Mouse (Mus musculus) megakaryocyte, embryonic 14.5 days (primary cell): Measurements from ENCODE around the gene Myo1a. TPM values are rescaled to one million over a fixed set of nuclear protein-coding genes. Genes with fewer than 3 reads are reported as not detected.
"Not testable (repeated sequence)": the region's sequence is repeated elsewhere in the genome, so short reads cannot be mapped to it uniquely, and the experiment has no call there.

ENCODE experiments used
- H3K27me3 ChIP-seq: replicated peaks from 2 replicates; pipeline ENCODE3; 2012; ENCODE audit warnings: inconsistent platforms
- H3K36me3 ChIP-seq: replicated peaks from 2 replicates; pipeline ENCODE3; 2012; ENCODE audit warnings: low read length, inconsistent platforms, mixed read lengths
- H3K4me1 ChIP-seq: 2 replicates; pipeline ENCODE4 v1.6.1; 2012; ENCODE audit warnings: inconsistent platforms
- H3K4me3 ChIP-seq: replicated peaks from 2 replicates; pipeline ENCODE3; 2012; ENCODE audit warnings: moderate library complexity, mild to moderate bottlenecking, inconsistent platforms
- H3K9me3 ChIP-seq: 2 replicates; pipeline ENCODE4 v1.6.1; 2012; ENCODE audit warnings: inconsistent platforms
- FLI1 ChIP-seq: IDR thresholded peaks from 2 replicates; pipeline ENCODE4 v1.6.1; 2012; ENCODE audit warnings: low read length, inconsistent platforms, mixed read lengths
- GATA1 ChIP-seq: IDR thresholded peaks from 3 replicates; pipeline ENCODE4 v1.6.1; 2012; ENCODE audit warnings: mixed read lengths, low read length, inconsistent platforms, borderline replicate concordance
- polyA plus RNA-seq: library from polyadenylated mRNA; stranded (reverse); fragments of >175 nt; gene quantifications from 2 replicates; pipeline ENCODE4 v1.2.3, GENCODE M21; 2012; ENCODE audit warnings: low replicate concordance; ENCODE audit not compliant: insufficient read depth

Gene Myo1a
- polyA plus RNA-seq, 1 experiment, result 0.04 TPM

DNA sequence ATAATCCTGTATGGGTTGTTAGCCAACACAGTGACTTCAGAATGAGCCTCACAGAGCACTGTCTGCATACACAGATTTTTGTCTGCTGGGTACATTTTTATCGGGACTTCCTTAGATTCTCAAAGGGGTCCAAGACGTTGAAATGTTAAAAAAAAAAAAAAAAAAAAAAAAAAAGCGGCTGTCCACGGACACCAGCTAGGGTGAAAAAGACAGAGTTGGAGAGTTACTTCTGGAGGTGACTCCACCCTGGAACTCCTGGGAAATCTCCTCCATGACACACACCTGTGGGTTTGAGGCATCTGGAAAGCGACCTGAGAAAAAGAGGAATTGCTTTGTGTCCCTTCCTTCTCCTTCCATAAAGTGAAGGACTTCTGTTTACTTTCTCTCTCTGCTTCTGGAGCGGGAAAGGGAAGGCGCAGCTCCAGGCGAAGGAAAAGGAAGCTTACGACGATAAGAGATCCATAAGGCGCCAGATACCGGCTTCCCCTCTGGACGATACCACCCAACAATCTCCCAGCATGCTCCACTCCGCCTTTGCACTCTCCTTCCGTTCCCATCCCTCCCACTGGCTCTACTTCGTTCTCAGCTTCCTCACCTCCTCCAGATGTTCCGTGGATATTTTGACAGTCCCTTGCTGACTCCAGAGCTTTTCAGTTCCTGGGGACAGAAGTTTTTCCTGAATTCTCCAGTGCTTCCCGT is 50.9 kb downstream of the Myo1a start:
- Histone ChIP-seq H3K36me3 (no peaks in the 10 kb centered on the region), H3K4me1 (peaks cover 36% of the 10 kb centered on the region), H3K4me3 (peak overlapping the region; percentile 47), H3K9me3 (peaks cover 20% of the 10 kb centered on the region), H3K27me3 (peaks cover 10% of the 10 kb centered on the region)
- no peak for TF ChIP-seq GATA1

DNA sequence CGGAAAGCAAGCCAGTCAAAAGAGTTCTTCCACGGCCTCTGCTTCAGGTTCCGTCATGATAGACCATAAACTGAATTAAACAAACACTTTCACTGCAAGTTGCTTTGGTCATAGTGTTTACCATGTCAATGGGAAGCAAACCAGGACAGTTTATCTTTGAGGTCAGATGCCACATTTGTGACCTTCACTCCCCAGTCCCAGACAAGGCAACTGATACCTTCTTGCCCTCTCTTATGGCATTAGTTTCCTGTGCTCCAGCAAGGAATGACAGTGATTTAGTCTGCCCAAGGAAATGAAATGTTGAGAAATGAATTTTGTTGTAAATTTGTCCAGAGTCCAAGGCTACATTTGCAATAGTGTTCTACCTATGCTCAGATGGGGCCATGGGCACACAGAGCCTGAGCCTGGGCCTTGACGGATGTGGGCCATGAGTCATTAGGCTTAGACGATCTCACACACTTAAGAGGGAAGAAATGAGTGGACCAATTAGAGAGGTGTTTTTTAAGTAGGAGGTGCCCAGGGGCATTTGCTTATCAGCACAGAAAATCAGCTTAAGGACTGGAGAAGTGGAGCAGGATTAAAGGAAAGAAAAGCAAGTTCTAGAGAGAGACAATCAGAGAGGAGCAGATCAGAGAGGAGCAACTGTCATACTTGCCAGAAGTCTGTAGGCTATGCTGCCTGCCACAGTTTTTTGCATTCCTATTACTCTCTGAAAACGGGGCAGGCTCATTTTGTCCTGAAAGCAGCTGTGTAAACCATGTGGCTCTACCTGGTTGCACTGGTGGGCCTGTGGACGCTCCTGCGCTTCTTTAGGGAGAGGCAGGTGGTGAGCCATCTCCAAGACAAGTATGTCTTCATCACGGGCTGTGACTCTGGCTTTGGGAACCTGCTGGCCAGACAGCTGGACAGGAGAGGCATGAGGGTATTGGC is 54.5 kb downstream of the Myo1a start, which contains the start of the genes Rdh1 and Rdh16f1:
TSS of gene Rdh1 (plus strand) at position 541 of the 930 bp plus-strand sequence.
TSS of gene Rdh16f1 (plus strand) at position 607 of the 930 bp plus-strand sequence.
- Histone ChIP-seq H3K4me1 (peaks cover 14% of the 10 kb centered on the region), H3K9me3 (peaks cover 20% of the 10 kb centered on the region), H3K27me3 (peaks cover 16% of the 10 kb centered on the region), H3K36me3 (no peaks in the 10 kb centered on the region), H3K4me3 (no peak within 1 kb of the TSS)
- TF ChIP-seq FLI1, result no peak
- TF ChIP-seq GATA1, result no peak

DNA sequence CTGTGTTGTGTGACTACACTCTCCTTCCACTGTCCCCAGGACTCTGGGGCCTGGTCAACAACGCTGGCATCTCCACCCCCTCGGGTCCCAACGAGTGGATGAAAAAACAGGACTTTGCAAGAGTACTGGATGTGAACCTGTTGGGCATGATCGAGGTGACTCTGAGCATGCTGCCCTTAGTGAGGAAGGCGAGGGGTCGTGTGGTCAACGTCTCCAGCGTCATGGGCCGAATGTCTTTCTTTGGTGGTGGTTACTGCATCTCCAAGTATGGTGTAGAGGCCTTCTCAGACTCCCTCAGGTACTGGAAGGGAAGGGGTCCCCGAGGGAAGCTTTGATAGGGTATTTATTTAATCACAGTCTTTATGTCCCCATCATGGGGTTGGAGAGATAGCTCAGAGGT is 58.0 kb downstream of the Myo1a start:
- not testable (repeated sequence) for H3K4me1 ChIP-seq, H3K4me3 ChIP-seq, H3K36me3 ChIP-seq
- Histone ChIP-seq H3K27me3 (peaks cover 14% of the 10 kb centered on the region), H3K9me3 (peaks cover 11% of the 10 kb centered on the region)

DNA sequence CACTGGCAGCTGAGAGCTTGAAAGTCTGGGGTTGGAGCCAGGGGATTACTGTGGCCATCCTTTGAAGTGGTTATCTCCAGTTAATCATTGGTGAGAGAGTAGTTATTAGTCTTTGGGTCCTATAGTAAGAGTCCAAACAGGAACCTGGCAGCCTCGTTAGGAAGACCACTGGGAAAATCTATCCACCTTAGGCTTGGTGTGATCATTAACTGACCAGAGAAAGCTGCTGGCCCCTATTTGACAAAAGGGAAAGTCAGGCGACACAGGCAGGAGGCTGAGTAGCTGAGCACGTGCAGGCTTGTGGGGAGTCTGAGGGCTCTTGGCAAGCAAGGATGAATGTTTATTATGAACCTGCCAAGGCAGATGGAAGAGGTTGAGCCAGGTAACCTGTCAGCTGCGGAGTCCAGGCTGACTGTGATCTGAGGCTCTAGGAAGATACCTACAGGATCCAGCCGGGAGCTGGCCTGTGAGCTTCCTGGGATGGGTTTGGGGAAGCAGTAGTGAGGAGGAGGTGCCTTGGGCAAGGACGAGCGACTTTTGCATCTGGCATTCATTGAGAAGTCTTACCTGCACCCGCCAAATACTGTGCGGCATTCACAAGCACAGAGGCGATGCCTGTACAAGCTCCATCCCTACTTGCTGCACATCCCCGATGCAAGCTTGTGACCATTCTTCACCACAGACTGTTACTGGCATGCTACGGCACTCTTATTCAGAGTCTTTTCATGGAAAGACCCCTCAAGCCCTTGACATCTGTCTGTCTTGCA is 59.1 kb downstream of the Myo1a start:
- Histone ChIP-seq H3K4me1 (no peaks in the 10 kb centered on the region), H3K36me3 (no peaks in the 10 kb centered on the region), H3K4me3 (no peak overlapping the region), H3K9me3 (no peaks in the 10 kb centered on the region), H3K27me3 (peaks cover 9% of the 10 kb centered on the region)
- TF ChIP-seq GATA1 (no peak), FLI1 (no peak)

GRCm38 (mm10) chr10:127766564-127766963 is 61.6 kb downstream of the Myo1a start:
- Histone ChIP-seq H3K4me3 (no peak overlapping the region), H3K27me3 (peaks cover 6% of the 10 kb centered on the region), H3K36me3 (no peaks in the 10 kb centered on the region), H3K9me3 (peaks cover 6% of the 10 kb centered on the region; the same call in 1 of the 2 replicates), H3K4me1 (no peaks in the 10 kb centered on the region)
- TF ChIP-seq GATA1 (no peak), FLI1 (no peak)

Other genes starting within 250 kb of the Myo1a start
- gene Stac3, start 203.5 kb upstream of the Myo1a start, polyA plus RNA-seq, result 3.9 TPM in 1 of 2 replicates, not detected in the other
- gene Ndufa4l2, start 190.2 kb upstream of the Myo1a start, polyA plus RNA-seq, result 0.23 and 5.2 TPM in 2 replicates
- 143 and 168 TPM in 2 replicates for gene Shmt2, start 182.7 kb upstream of the Myo1a start, polyA plus RNA-seq
- gene Nxph4, start 170.6 kb upstream of the Myo1a start, polyA plus RNA-seq, result 0.32 TPM in 1 of 2 replicates, not detected in the other
- 10.2 and 208 TPM in 2 replicates for gene Lrp1, start 84.0 kb upstream of the Myo1a start, polyA plus RNA-seq
- 33.8 and 70.6 TPM in 2 replicates for gene Stat6, start 62.2 kb upstream of the Myo1a start, polyA plus RNA-seq
- 1.5 TPM in 1 of 2 replicates, not detected in the other for gene Nemp1, start 38.3 kb upstream of the Myo1a start, polyA plus RNA-seq
- 19.1 and 21.3 TPM in 2 replicates for gene Nab2, start 36.6 kb upstream of the Myo1a start, polyA plus RNA-seq
- gene Tac2, start 19.3 kb downstream of the Myo1a start, polyA plus RNA-seq, result not detected in 2 replicates
- gene Zbtb39, start 34.4 kb downstream of the Myo1a start, polyA plus RNA-seq, result 0.30 and 0.54 TPM in 2 replicates
- gene Gpr182, start 46.6 kb downstream of the Myo1a start, polyA plus RNA-seq, result not detected in 2 replicates
- gene Rdh1, start 54.6 kb downstream of the Myo1a start, polyA plus RNA-seq, result not detected in 2 replicates
- gene Rdh16f1, start 54.6 kb downstream of the Myo1a start, polyA plus RNA-seq, result not detected in 2 replicates
- not detected in 2 replicates for gene Rdh9, start 71.2 kb downstream of the Myo1a start, polyA plus RNA-seq
- not detected in 2 replicates for gene Rdh16, start 96.0 kb downstream of the Myo1a start, polyA plus RNA-seq
- gene Rdh19, start 144.8 kb downstream of the Myo1a start, polyA plus RNA-seq, result not detected in 2 replicates
- gene Rdh16f2, start 161.3 kb downstream of the Myo1a start, polyA plus RNA-seq, result not detected in 2 replicates
- not detected in 2 replicates for gene Rdh7, start 183.6 kb downstream of the Myo1a start, polyA plus RNA-seq
- not detected in 2 replicates for gene Sdr9c7, start 193.3 kb downstream of the Myo1a start, polyA plus RNA-seq